ENCODE assay signal across 16 mouse cellular contexts in the genomic region with DNA sequence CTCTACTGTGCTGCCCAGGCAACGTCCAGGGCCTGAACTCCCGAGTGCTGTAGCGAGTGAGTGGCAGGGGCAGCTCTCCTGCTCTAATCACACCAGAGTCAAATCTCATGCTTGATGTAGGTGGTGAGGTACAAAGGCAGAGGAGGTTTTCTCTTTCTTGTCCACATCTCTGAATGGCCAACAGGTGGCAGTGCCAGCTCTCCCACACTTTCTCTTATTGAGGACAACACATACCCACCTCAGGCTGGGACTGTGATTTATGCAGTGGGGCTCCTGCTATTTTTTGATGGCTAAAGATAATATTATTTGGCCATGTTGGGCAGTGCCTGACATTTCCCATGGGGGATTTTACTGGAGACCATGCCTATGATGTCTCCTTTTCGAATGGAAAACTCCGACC.
DNase-seq lines count a peak whose midpoint lies in the region; ATAC-seq and TF ChIP-seq lines count a peak whose summit lies in the region.
"Had no signal": no experiment of that assay in that cellular context is flagged by ENCODE, and none has a peak within 500 bp of the region (broad histone marks: within the 10 kb centered on the region; RNA-seq: fewer than 3 reads in every experiment).

No protein-coding gene starts in this region.

- TF ChIP-seq CTCF in heart, postnatal 0 days (IDR thresholded peaks at IDR 0.05; ENCODE audit: low read depth): peak; percentile 36
- TF ChIP-seq CTCF in liver, postnatal 0 days (IDR thresholded peaks at IDR 0.05; ENCODE audit: low read depth): peak; percentile 34

- no peak for ATAC-seq in heart, postnatal 0 days (ENCODE audit: insufficient read depth, low read depth)
- no peak for ATAC-seq in heart, embryonic 12.5 days (ENCODE audit: insufficient number of reproducible peaks, low FRiP score)
- ATAC-seq in liver, postnatal 0 days: no peak
- no peak for ATAC-seq in liver, embryonic 12.5 days
- ATAC-seq: inflammation-experienced regulatory T-cells, adult 6 months had no signal

- H3K4me3 ChIP-seq in heart, postnatal 0 days (ENCODE audit: low read depth, low read length): no peak overlapping the region
- no peak overlapping the region for H3K4me3 ChIP-seq in heart, embryonic 12.5 days
- H3K4me3 ChIP-seq in liver, postnatal 0 days (ENCODE audit: low read depth, low read length): no peak overlapping the region
- H3K4me3 ChIP-seq in liver, embryonic 12.5 days: no peak overlapping the region
- H3K4me3 ChIP-seq: gastrocnemius, adult 2 months; hindbrain, embryonic 10.5 days; limb, embryonic 15.5 days; lung, embryonic 15.5 days had no signal

- DNase-seq in heart, postnatal 0 days (ENCODE audit: low spot score): no peak
- DNase-seq in liver, postnatal 0 days: no peak
- peak; percentile 4 for DNase-seq in A20 (ENCODE audit: low read depth, low spot score)
- peak; percentile 9 for DNase-seq in lung, postnatal 10 days
- DNase-seq in right cerebral cortex, postnatal 14 days: no peak
- DNase-seq in cerebellum, adult 11 months: no peak
- DNase-seq: adrenal gland, adult 2 months; cerebellum, adult 9-10 months; gastrocnemius, adult 2 months had no signal

- H3K4me2 ChIP-seq in heart, postnatal 0 days (ENCODE audit: low read depth, low read length): no peak overlapping the region
- H3K4me2 ChIP-seq in heart, embryonic 12.5 days: no peak overlapping the region
- no peak overlapping the region for H3K4me2 ChIP-seq in liver, postnatal 0 days (ENCODE audit: low read depth, low read length)
- H3K4me2 ChIP-seq in liver, embryonic 12.5 days: no peak overlapping the region
- H3K4me2 ChIP-seq: limb, embryonic 15.5 days; lung, embryonic 15.5 days; midbrain, embryonic 11.5 days had no signal

- 67% methylated on average over 5 of the region's 5 CpGs for WGBS in heart, postnatal 0 days
- WGBS in heart, embryonic 12.5 days: 67% methylated on average over 5 of the region's 5 CpGs
- 74% methylated on average over 5 of the region's 5 CpGs for WGBS in liver, postnatal 0 days (ENCODE audit: insufficient replicate concordance)
- 62% methylated on average over 5 of the region's 5 CpGs for WGBS in liver, embryonic 12.5 days (ENCODE audit: insufficient replicate concordance)

- no peak for TF ChIP-seq EP300 in heart, postnatal 0 days (IDR thresholded peaks at IDR 0.05; ENCODE audit: low read depth)
- no peak for TF ChIP-seq EP300 in liver, postnatal 0 days (IDR thresholded peaks at IDR 0.05; ENCODE audit: low read depth)

- H3K27ac ChIP-seq in heart, postnatal 0 days (ENCODE audit: low read depth): no peak overlapping the region
- no peak overlapping the region for H3K27ac ChIP-seq in heart, embryonic 12.5 days (ENCODE audit: poor library complexity, severe bottlenecking)
- no peak overlapping the region for H3K27ac ChIP-seq in liver, postnatal 0 days (ENCODE audit: low read depth)
- no peak overlapping the region for H3K27ac ChIP-seq in liver, embryonic 12.5 days
- H3K27ac ChIP-seq: gastrocnemius, adult 2 months; hindbrain, embryonic 10.5 days; limb, embryonic 15.5 days; lung, embryonic 15.5 days had no signal

- no peaks in the 10 kb centered on the region for H3K27me3 ChIP-seq in heart, postnatal 0 days (ENCODE audit: control insufficient read depth, insufficient read depth, low read length)
- H3K27me3 ChIP-seq in heart, embryonic 12.5 days (replicated peaks): no peaks in the 10 kb centered on the region; the same call in 1 of the 2 replicates
- H3K27me3 ChIP-seq in liver, postnatal 0 days (ENCODE audit: insufficient read depth, low read length): no peaks in the 10 kb centered on the region
- H3K27me3 ChIP-seq in liver, embryonic 12.5 days (replicated peaks): no peaks in the 10 kb centered on the region
- H3K27me3 ChIP-seq: limb, embryonic 15.5 days; lung, embryonic 15.5 days had no signal

- no peaks in the 10 kb centered on the region for H3K4me1 ChIP-seq in heart, postnatal 0 days (ENCODE audit: control insufficient read depth, insufficient read depth)
- H3K4me1 ChIP-seq in heart, embryonic 12.5 days (replicated peaks): no peaks in the 10 kb centered on the region; the same call in 1 of the 2 replicates
- no peaks in the 10 kb centered on the region for H3K4me1 ChIP-seq in liver, postnatal 0 days (ENCODE audit: insufficient read depth)
- no peaks in the 10 kb centered on the region for H3K4me1 ChIP-seq in liver, embryonic 12.5 days
- H3K4me1 ChIP-seq: hindbrain, embryonic 10.5 days; limb, embryonic 15.5 days; lung, embryonic 15.5 days had no signal

- H3K9ac ChIP-seq in heart, postnatal 0 days (replicated peaks; ENCODE audit: low read depth, low read length): no peak overlapping the region
- no peak overlapping the region for H3K9ac ChIP-seq in heart, embryonic 12.5 days
- H3K9ac ChIP-seq in liver, postnatal 0 days (replicated peaks): no peak overlapping the region
- no peak overlapping the region for H3K9ac ChIP-seq in liver, embryonic 12.5 days
- H3K9ac ChIP-seq: limb, embryonic 15.5 days; lung, embryonic 15.5 days had no signal

- H3K9me3 ChIP-seq in heart, postnatal 0 days (replicated peaks; ENCODE audit: control insufficient read depth, low read length): no peaks in the 10 kb centered on the region
- no peaks in the 10 kb centered on the region for H3K9me3 ChIP-seq in heart, embryonic 12.5 days (replicated peaks)
- no peaks in the 10 kb centered on the region for H3K9me3 ChIP-seq in liver, postnatal 0 days (ENCODE audit: low read length)
- no peaks in the 10 kb centered on the region for H3K9me3 ChIP-seq in liver, embryonic 12.5 days (replicated peaks)
- H3K9me3 ChIP-seq: hindbrain, embryonic 10.5 days; limb, embryonic 15.5 days; lung, embryonic 15.5 days had no signal

- no peaks in the 10 kb centered on the region for H3K36me3 ChIP-seq in heart, postnatal 0 days (replicated peaks; ENCODE audit: control insufficient read depth, insufficient read depth, low read length)
- no peaks in the 10 kb centered on the region for H3K36me3 ChIP-seq in heart, embryonic 12.5 days
- no peaks in the 10 kb centered on the region for H3K36me3 ChIP-seq in liver, postnatal 0 days (replicated peaks; ENCODE audit: insufficient read depth, low read length)
- no peaks in the 10 kb centered on the region for H3K36me3 ChIP-seq in liver, embryonic 12.5 days
- H3K36me3 ChIP-seq: hindbrain, embryonic 10.5 days; limb, embryonic 15.5 days; lung, embryonic 15.5 days had no signal

Comparison
In these comparisons a context has a peak if more than half of its experiments do, and no peak if none do; other contexts are left out.
1. DNase-seq: peak in A20 (single experiment) and lung, postnatal 10 days (single experiment); none in heart, postnatal 0 days (single experiment), liver, postnatal 0 days (single experiment), right cerebral cortex, postnatal 14 days (single experiment) and cerebellum, adult 11 months (single experiment).